Mouse (Mus musculus) T-helper 2 cell (primary cell): Measurements from ENCODE around the gene Mgat3.

Source experiments
- in situ Hi-C: fragments of 300-600 bp; cut with MboI, MseI; formaldehyde crosslinking; loops from one replicate; pipeline ENCODE4 v1.15.1; 2025; ENCODE audit warnings: high pct_unique_total_duplicates

Gene Mgat3

DNA sequence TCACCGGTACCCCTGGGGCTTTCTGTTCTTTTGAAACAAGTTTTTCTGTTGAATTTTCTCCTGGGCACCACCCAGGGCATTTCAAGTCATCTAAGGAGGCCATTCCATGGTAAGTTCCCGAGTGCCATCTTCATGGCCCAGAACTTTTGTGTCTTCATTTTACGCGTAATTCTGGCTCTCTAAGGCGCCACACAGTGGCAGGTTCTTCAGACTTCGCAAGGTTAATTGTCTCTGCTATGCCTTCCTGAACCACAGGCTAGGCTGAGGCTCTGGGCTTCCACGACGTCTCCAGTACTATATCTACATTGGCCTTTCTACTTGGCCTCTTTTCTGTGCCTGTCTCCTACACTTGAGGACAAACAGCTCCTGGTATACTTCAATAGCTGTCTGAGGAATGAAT lies 47.5 kb downstream of the Mgat3 start:
- in situ Hi-C loops = loop anchor here (10.0 kb wide), 1 partner anchor 126 kb away; the partner anchor contains the start of genes Rpl3 and Syngr1

DNA sequence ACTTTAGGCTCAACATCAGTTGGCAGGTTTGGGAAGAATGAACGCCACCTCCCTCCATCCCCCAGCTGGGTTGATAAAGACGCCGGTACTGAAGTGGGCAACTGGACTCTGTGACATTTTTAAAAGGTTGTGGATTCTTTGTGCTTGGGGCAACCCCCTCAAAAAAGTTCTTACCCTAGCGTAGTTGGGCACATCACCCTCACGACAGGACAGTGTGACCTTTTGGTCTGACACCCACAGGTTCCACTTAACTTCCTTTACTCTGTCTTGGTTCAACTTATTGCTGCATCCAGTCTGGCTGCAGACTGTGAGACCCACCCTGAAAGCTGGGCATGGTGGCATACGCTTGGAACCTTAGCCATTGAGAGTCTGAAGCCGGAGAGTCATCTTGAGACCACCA lies 50.2 kb downstream of the Mgat3 start:
- in situ Hi-C loops = loop anchor here (10.0 kb wide), 1 partner anchor 129 kb away; the partner anchor contains the start of genes Rpl3 and Syngr1

DNA sequence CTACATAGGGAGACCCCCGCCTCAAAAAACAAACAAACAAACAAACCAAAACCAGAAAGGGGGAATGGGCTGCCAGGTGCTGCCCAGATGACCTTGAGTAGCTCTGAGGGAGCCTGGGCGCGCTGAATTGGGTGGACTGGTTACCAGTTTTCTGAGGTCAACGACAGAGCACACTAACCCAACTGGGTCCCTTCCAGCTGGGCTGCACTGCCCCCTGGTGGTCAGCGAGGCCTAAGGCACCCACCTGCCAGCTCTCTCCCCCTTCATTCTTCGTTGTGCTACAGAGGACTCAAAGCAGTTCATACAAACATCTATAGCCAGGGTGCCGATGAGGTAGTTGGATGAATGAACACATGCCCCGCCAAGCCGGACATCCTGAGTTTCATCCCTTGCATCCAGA lies 51.7 kb downstream of the Mgat3 start:
- in situ Hi-C loops = loop anchor here (10.0 kb wide), 1 partner anchor 130 kb away; the partner anchor contains the start of genes Rpl3 and Syngr1

DNA sequence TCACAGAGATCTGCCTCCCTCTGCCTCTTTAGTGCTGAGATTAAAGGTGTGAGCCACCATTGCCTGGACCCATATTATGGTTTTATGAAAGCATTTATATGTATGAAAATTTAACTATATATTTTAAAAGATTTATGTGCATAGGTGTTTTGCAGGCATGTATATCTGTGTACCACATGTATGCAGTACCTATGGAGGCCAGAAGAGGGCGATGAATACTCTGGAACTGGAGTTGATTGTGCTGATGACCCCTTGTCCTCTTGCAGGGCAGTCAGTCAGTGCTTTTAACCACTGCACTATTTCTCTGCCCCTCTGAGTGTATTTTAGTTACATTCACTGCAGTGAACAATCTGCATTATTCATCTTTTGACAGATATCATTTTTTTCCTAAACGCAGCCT lies 52.3 kb downstream of the Mgat3 start:
- in situ Hi-C loops = loop anchor here (10.0 kb wide), 1 partner anchor 131 kb away; the partner anchor contains the start of genes Rpl3 and Syngr1

DNA sequence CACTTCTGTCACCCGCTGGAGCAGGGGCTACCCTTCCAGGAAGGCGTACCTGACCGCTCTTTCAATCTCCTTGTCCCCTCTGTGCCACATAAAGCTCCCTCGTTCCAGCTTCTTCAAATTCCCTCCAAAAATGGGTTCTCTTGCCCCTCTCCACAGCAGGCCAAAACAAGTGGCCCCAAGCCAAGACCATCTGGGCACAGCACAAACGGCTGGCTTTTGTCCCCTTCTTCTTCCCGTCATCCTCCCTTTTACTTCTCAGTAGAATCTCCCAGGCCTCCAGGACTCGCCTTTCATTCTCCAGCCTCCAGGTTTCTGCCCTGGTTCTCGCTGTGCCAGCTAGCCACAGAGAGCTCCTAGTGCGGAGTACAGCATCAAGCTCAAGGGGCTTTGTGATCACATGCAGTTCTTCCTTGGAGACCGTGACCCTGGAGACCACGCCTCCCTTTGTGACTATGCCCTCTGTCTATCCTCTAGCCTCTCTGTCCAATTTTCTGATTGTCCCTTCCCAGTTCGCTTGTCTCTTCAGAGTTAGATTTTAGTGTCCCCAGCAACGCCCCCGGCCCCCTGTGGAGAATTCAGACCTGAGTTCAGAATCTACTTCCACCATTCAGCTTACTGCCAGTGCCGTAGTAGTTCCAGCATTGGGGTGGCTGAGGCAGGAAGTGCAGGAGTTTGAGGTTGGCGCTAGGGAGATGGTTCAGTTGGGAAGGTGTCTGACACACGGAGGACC lies 54.7 kb downstream of the Mgat3 start:
- in situ Hi-C loops = loop anchor here (10.0 kb wide), 1 partner anchor 133 kb away; the partner anchor contains the start of genes Rpl3 and Syngr1

DNA sequence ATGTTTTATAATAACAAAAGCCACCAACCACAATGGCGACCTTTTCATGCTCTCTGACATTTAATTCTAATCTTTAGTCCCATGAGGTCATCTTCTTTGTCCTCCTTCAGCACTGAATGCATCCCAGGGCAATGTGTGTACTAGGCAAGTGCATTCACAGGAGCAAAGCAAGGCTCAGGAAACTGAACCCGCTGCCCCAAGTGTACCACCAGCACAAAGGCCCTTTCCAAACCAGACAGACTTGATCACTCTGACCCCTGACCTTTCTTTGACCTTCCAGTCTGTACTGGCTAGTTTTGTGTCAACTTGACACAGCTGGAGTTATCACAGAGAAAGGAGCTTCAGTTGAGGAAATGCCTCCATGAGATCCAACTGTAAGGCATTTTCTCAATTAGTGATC lies 58.8 kb downstream of the Mgat3 start:
- in situ Hi-C loops = no loop called here

DNA sequence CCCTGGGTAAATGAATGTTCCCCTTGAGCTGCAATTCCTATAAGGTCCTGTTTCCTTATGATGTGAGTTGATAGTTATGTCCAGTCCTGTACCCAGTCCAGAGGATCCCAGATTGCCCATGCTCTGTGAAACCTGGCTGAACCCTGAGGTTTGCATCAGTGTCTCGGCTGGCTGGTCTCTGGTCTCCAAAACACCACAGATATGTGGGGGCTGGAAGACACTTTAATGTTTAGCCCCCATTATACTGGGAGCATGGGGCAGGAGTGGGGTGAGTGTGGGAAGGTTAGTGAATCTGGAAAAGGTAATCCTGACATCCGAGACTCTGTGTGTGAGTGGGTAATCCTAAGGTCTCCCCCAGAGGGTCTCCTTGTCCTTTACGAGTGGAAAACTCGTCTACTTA lies 59.5 kb downstream of the Mgat3 start:
- in situ Hi-C loops = no loop called here

DNA sequence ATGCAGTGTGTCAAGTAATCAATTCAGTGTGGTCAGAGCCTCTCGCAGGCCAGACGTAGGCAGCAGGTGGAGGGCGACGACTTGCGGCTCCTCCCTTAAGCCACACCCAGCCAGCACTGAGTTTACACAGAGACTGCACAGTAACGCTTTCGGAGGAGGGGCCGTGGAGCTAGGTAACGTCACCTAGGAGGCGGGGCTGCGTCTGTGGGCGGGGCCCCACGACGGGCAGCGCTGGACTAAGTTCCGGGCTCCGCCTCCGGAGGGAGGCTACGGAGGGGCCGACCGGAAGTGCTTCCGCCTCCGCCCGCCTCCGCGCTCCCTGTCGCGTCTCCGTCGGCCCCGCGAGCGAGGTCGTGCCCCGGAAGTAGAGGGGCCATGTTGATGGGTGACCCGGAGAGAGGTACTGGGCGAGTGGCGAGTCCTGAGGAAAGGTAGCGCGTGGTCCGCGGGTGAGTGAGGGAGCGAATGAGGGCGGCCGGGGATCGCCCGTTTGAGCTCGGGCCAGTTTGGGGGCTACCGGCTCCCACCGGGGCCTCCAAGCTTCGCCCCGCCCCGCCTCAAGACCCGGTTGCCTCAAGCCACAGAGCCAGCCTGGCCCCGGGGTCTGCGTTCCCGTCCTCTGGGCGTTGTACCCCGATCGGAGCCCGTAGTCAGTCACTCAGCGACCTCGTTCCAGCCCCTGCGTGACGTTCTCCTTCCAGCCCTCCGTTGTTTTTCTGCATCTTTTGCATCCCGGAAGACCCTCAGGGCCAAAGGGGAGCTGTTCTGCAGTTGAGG lies 60.4 kb downstream of the Mgat3 start, which contains the start of gene Mief1:
Gene Mief1, plus strand, starts transcription at position 286 of the 777 bp plus-strand sequence.
- in situ Hi-C loops = no loop called here

DNA sequence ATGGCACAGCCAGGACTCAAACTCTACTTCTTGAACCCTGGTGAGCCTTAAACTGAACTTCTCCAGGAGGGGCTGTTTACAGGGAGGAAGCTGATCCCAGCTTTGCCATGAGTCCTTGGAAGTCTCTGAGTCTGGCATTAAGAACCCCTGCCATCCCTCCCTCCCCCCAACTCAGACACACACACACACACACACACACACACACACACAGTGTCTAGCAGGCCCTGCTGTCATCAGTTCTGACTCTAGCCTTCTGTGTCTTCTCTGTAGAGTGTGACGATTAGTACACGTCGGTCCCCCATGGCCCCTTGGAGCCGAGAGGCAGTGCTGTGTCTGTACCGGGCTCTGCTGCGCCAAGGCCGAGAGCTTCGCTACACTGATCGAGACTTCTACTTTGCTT lies 62.0 kb downstream of the Mgat3 start, which contains the start of gene AC140267.1:
Gene AC140267.1, plus strand, starts transcription at position 301 of the 400 bp plus-strand sequence.
- in situ Hi-C loops = no loop called here

DNA sequence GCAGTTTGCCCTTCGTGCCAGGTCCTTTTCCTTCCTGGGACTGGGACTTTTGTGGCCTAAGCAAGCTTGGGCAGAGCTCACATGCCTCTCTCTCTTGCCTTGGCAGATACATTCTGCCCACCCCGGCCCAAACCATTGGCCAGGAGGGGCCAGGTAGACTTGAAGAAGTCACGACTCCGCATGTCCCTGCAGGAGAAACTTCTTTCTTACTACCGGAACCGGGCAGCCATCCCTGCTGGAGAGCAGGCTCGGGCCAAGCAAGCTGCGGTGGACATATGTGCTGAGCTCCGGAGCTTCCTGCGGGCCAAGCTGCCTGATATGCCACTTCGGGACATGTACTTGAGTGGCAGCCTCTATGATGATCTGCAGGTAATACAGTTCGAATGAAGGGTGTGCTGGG lies 74.6 kb downstream of the Mgat3 start:
- in situ Hi-C loops = loop anchor here (10.0 kb wide), 1 partner anchor 713 kb away; no protein-coding TSS in a partner anchor

DNA sequence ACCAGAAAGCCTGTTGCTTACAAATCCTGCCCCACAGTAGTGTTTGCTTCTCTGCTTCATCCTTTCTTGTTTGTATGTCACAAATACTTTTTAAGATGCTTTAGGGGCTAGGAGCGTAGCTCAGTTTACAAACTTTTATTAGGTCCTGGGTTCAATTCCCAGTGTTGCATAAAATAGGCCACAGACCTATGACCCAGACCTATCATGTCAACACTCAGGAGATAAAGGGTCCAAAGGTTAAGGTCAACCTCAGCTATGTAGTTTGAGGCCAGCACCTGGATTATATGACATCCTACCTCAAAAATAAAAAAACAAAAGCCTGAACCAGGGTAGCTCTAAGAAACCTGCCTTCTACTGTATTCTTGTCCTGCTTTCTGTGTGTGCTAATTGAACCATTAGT lies 75.1 kb downstream of the Mgat3 start:
- in situ Hi-C loops = loop anchor here (10.0 kb wide), 1 partner anchor 714 kb away; no protein-coding TSS in a partner anchor

DNA sequence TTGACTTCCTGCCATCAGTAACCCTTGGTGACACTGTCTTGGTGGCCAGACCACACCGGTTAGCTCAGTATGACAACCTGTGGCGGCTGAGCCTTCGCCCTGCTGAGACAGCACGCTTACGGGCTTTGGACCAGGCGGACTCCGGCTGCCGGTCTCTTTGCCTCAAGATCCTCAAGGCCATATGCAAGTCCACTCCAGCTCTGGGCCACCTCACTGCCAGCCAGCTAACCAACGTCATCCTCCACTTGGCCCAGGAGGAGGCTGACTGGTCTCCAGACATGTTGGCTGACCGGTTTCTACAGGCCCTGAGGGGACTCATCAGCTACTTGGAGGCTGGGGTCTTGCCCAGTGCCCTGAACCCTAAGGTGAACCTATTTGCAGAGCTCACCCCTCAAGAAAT lies 76.2 kb downstream of the Mgat3 start:
- in situ Hi-C loops = loop anchor here (10.0 kb wide), 2 partner anchors 715 to 1605 kb away; partner anchors contain the start of gene Tob2

DNA sequence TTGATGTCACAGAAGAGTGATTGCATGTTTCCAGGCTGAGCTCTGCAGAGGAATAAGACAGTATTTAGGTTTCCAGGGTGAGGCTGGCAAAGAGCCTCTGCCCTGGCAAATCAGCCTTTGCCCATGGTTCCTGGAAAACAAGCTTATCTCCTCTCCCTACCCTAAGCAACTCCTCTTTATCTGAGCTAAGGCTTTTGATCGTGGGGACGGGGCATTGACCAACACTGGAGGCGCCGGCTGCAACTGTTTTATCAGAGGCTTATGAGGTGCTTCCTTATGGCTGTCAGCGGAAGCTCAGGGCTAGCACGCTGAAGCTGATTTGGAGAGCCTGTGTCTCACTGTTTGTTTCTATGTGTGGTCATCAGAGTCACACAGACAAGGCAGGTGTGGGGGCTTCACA lies 77.1 kb downstream of the Mgat3 start:
- in situ Hi-C loops = loop anchor here (10.0 kb wide), 1 partner anchor 1604 kb away; the partner anchor contains the start of gene Tob2

DNA sequence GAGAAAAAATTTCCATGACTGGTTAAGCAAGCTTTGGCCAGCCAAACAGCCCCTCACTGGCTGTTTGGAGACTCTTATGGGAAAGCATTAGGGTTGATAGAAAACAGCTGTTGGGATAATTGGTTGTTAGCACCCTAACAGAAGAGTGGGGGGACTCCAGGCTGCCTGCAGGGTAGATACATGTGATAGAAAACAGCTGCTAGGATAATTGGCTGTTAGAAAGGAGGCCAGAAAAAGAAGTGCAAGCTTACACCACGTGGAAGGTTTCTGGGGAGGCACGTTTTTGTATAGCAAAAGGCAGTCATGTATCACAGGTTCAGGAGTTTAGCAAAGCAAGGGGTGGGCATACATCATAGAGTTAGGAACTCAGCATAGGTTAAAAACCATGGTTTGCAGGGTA lies 80.0 kb downstream of the Mgat3 start:
- in situ Hi-C loops = loop anchor here (10.0 kb wide), 1 partner anchor 1601 kb away; the partner anchor contains the start of gene Tob2

DNA sequence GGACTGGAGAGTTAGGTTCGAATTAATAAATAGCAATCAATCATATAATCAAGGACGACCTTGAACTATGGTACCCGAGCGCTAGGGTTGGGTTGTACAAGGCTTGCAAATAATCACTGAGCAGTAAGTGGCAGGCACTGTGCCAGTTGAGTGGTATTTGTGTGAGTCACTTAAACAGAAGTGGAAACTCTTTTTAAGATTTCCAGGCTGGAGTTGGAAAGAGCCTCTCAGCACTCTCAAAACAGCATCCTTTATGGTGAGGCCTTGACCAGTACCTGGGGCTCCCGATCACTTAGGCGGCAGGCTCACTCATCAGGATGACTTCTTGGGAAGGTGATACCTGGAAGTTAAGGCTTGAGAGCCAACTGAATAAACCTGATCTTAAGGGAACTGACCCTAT lies 80.7 kb downstream of the Mgat3 start:
- in situ Hi-C loops = loop anchor here (10.0 kb wide), 1 partner anchor 1601 kb away; the partner anchor contains the start of gene Tob2

DNA sequence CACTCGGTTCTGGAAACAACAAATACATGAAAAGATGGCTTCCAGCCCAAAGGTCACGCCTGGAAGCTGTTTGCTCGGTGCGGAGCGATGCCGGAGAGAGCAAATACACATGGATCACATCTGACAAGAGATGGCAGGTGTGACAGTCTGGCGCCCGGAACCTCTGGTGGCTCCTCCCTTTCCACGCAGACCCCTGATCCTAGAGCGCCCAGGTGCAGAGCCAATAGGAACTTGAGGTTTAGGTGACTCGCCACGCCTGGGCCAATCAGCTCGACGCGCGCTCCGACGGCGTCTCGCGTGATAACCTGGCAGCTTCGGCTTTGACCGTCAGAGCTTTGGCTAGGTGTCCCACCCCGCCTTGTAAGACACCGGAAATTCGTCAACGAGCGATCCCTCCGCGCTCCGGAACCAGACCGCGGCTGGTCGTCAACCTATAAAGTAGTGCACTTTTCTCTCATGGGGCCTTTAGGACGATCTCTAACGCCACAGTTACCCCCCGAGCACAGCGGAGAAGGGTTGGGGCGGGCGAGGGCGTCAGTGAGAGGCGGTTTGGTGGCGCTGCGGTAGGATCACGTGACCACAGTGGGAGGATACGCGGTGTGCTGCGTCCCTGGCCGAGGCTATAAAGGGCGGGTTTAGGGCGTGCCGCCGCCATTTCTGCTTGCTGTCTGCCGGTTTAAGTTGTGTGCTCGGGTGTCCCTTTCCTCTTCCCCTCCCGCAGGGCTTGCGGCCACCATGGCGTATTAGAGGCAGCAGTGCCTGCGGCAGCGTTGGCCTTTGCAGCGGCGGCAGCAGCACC lies 81.5 kb downstream of the Mgat3 start, which contains the start of gene Atf4:
Gene Atf4, plus strand, starts transcription at position 338 of the 799 bp plus-strand sequence.
- in situ Hi-C loops = loop anchor here (10.0 kb wide), 1 partner anchor 1600 kb away; the partner anchor contains the start of gene Tob2

DNA sequence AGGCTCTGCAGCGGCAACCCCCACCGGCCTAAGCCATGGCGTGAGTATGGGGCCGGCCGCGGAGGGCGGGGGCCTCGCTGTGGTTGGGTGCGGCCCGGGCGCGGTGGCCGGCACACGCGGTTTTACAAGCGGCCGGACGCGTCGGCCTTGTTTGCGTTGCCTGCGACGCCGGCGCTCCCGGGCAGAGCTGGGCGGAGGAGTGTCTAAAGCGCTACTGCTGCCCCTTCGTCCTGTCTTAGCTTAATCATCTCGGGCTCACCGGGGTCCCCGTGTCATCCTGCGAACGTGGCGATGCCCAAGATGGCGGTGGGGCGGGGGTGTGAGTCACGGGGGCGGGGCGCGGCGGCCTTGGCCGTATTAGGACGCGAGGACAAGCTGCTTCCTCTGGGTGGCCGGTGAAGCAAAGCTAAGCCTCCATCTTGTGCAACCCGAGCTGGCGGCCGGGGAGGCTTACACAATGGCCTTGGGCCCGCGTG lies 82.2 kb downstream of the Mgat3 start:
- in situ Hi-C loops = loop anchor here (10.0 kb wide), 1 partner anchor 1599 kb away; the partner anchor contains the start of gene Tob2

DNA sequence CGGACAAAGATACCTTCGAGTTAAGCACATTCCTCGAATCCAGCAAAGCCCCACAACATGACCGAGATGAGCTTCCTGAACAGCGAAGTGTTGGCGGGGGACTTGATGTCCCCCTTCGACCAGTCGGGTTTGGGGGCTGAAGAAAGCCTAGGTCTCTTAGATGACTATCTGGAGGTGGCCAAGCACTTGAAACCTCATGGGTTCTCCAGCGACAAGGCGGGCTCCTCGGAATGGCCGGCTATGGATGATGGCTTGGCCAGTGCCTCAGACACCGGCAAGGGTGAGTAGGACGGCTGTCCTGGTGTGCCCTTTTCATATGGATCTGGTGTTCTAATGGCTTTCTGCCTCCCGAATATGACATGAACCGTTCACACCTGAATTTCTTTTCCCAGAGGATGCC lies 82.7 kb downstream of the Mgat3 start:
- in situ Hi-C loops = loop anchor here (10.0 kb wide), 1 partner anchor 1599 kb away; the partner anchor contains the start of gene Tob2

DNA sequence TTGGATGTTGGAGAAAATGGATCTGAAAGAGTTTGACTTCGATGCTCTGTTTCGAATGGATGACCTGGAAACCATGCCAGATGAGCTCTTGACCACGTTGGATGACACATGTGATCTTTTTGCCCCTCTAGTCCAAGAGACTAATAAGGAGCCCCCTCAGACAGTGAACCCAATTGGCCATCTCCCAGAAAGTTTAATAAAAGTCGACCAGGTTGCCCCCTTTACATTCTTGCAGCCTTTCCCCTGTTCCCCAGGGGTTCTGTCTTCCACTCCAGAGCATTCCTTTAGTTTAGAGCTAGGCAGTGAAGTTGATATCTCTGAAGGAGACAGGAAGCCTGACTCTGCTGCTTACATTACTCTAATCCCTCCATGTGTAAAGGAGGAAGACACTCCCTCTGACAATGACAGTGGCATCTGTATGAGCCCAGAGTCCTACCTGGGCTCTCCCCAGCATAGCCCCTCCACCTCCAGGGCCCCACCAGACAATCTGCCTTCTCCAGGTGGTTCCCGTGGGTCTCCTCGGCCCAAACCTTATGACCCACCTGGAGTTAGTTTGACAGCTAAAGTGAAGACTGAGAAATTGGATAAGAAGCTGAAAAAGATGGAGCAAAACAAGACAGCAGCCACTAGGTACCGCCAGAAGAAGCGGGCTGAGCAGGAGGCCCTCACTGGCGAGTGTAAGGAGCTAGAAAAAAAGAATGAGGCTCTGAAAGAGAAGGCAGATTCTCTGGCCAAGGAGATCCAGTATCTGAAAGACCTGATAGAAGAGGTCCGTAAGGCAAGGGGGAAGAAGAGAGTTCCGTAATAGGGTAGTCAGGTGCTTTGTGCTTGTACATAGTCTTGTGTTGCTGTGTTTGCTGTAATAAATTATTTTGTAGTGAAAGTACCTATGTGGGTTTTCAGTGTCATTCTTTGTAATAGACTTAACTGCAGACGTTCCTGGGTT lies 83.4 kb downstream of the Mgat3 start:
- in situ Hi-C loops = loop anchor here (10.0 kb wide), 1 partner anchor 1598 kb away; the partner anchor contains the start of gene Tob2
